Mouse (Mus musculus) liver, embryonic 11.5 days (tissue): Measurements from ENCODE around the gene Abcc5. TPM values are rescaled to one million over a fixed set of nuclear protein-coding genes. Genes with fewer than 3 reads are reported as not detected.

Source experiments
- ATAC-seq: fragments of 200-750 bp; cut with Nextera tagmentation; replicated peaks from 2 replicates; pipeline ENCODE4 v1.8.0; 2017; ENCODE audit warnings: moderate number of reproducible peaks, mild to moderate bottlenecking, moderate TSS enrichment, moderate library complexity; ENCODE audit not compliant: low FRiP score
- DNase-seq: peaks from one replicate; pipeline ENCODE4 v3.0.0-alpha.2; 2017; ENCODE audit warnings: low spot score
- H3K27ac ChIP-seq: fragments of 300-500 bp; sonication (generic); 2 replicates; pipeline ENCODE4 v1.5.1; 2014; ENCODE audit warnings: mild to moderate bottlenecking, low read depth, low read length, control low read depth
- H3K27me3 ChIP-seq: fragments of 300-500 bp; sonication (generic); replicated peaks from 2 replicates; pipeline ENCODE4 v1.6.1; 2014; ENCODE audit warnings: low read length, mixed read lengths; ENCODE audit not compliant: control insufficient read depth, insufficient read depth
- H3K36me3 ChIP-seq: fragments of 300-500 bp; sonication (generic); 2 replicates; pipeline ENCODE4 v1.6.1; 2014; ENCODE audit warnings: mild to moderate bottlenecking, low read length, moderate library complexity, mixed read lengths; ENCODE audit not compliant: control insufficient read depth, insufficient read depth
- H3K4me1 ChIP-seq: fragments of 300-500 bp; sonication (generic); replicated peaks from 2 replicates; pipeline ENCODE4 v1.6.1; 2014; ENCODE audit warnings: low read length, mixed read lengths; ENCODE audit not compliant: control insufficient read depth, insufficient read depth
- H3K4me2 ChIP-seq: fragments of 300-500 bp; sonication (generic); 2 replicates; pipeline ENCODE4 v1.6.1; 2014; ENCODE audit warnings: mild to moderate bottlenecking, control low read depth, moderate library complexity
- H3K4me3 ChIP-seq: fragments of 300-500 bp; sonication (generic); 2 replicates; pipeline ENCODE4 v1.5.1; 2014; ENCODE audit warnings: low read depth, low read length, control low read depth
- H3K9ac ChIP-seq: fragments of 300-500 bp; sonication (generic); 2 replicates; pipeline ENCODE4 v1.6.1; 2014; ENCODE audit warnings: low read depth, low read length, control low read depth
- H3K9me3 ChIP-seq: fragments of 300-500 bp; sonication (generic); 2 replicates; pipeline ENCODE4 v1.6.1; 2016; ENCODE audit warnings: low read length, inconsistent platforms, mixed read lengths; ENCODE audit not compliant: control insufficient read depth
- WGBS: fragments of 180-500 bp; shearing (Covaris S2); extraction: QIAGEN DNeasy Blood & Tissue Kit; methylation state at CpG from one replicate; pipeline ENCODE4 v1.1.7; 2014; 5-methylcytosine and 5-hydroxymethylcytosine counted together
- polyA plus RNA-seq: library from polyadenylated mRNA; unstranded; fragments of >200 nt; fragmentation: Nextera tagmentation; extraction: Ambion mirVana; gene quantifications from 2 replicates; pipeline ENCODE4 v1.2.1, GENCODE M21; 2014

Abcc5 gene
- polyA plus RNA-seq, 1 experiment from 2014 or later: 43.6 TPM

- DNase-seq (no peak), ATAC-seq (no peak)
- 56% methylated on average over 5 of the region's 5 CpGs for WGBS
- Histone ChIP-seq H3K9me3 (no peaks in the 10 kb centered on the region), H3K4me2 (no peak overlapping the region), H3K4me1 (no peaks in the 10 kb centered on the region), H3K4me3 (no peak overlapping the region), H3K27ac (no peak overlapping the region), H3K27me3 (no peaks in the 10 kb centered on the region), H3K9ac (no peak overlapping the region), H3K36me3 (0 out of 2 replicates have a peak, but pooled peaks cover 3% of the 10 kb centered on the region)
Measured at GRCm38 (mm10) chr16:20323907-20324306, 102.3 kb downstream of the Abcc5 start.

DNA sequence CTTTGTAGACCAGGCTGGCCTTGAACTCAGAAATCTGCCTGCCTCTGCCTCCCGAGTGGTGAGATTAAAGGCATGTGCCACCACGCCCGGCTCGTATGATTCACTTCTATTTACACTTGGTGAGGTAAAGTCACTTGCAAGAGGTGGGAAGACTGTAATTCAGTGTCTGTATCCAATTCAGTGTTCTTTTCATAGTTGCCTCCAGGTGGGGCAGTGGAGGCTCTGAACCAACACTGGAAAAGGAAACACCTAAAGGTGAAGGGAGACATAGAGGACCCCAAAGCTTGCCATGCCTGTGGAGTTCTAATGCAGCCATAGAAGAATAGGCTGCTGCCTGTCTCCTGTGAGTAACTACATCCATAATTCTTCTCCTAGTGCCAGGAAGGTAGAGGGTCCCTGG is 103.9 kb downstream of the Abcc5 start:
- H3K4me2 ChIP-seq: no peak overlapping the region
- ATAC-seq (no peak), DNase-seq (no peak)
- H3K27ac ChIP-seq: no peak overlapping the region
- WGBS: 83% methylated on average over 4 of the region's 4 CpGs
- H3K27me3 ChIP-seq: no peaks in the 10 kb centered on the region
- H3K4me3 ChIP-seq: no peak overlapping the region
- no peak overlapping the region for H3K9ac ChIP-seq
- no peaks in the 10 kb centered on the region for H3K36me3 ChIP-seq
- H3K4me1 ChIP-seq: no peaks in the 10 kb centered on the region
- no peaks in the 10 kb centered on the region for H3K9me3 ChIP-seq

DNA sequence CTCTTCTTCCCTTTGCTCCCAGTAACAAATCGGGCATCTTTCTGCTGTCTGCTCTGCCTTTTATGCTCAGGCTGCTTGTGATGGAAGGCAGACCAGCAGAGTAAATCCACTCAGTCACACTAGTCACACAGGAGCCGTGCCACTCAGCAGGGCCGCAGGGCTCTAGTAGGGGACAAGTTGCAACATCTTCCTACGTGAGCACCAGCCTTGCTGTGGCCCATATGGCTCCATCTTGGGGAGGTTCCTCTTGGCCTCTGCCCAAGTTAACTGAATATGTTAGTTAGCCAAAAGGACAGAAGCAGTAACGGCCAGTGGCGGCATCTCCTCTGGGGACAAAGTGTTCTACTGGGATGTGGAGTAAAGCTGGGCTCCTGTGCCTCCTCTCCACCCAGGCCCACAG is 109.4 kb downstream of the Abcc5 start:
- ATAC-seq (no peak), DNase-seq (no peak)
- 77% methylated on average over 6 of the region's 6 CpGs for WGBS
- Histone ChIP-seq H3K36me3 (no peaks in the 10 kb centered on the region), H3K9ac (no peak overlapping the region), H3K27ac (no peak overlapping the region), H3K4me1 (no peaks in the 10 kb centered on the region), H3K27me3 (no peaks in the 10 kb centered on the region), H3K4me3 (no peak overlapping the region), H3K4me2 (no peak overlapping the region), H3K9me3 (no peaks in the 10 kb centered on the region)

- no peak overlapping the region for H3K4me3 ChIP-seq
- no peaks in the 10 kb centered on the region for H3K36me3 ChIP-seq
- no peak overlapping the region for H3K9ac ChIP-seq
- H3K4me2 ChIP-seq: no peak overlapping the region
- no peaks in the 10 kb centered on the region for H3K27me3 ChIP-seq
- ATAC-seq (no peak), DNase-seq (no peak)
- 84% methylated on average over 4 of the region's 4 CpGs for WGBS
- H3K27ac ChIP-seq: no peak overlapping the region
- no peaks in the 10 kb centered on the region for H3K9me3 ChIP-seq
- H3K4me1 ChIP-seq: no peaks in the 10 kb centered on the region
Measured at GRCm38 (mm10) chr16:20315266-20315665, 110.9 kb downstream of the Abcc5 start.

- DNase-seq: no peak
- no peak overlapping the region for H3K9ac ChIP-seq
- no peaks in the 10 kb centered on the region for H3K36me3 ChIP-seq
- no peaks in the 10 kb centered on the region for H3K4me1 ChIP-seq
- no peak for ATAC-seq
- no peak overlapping the region for H3K4me3 ChIP-seq
- H3K4me2 ChIP-seq: no peak overlapping the region
- H3K27ac ChIP-seq: no peak overlapping the region
- WGBS: 58% methylated on average over 14 of the region's 14 CpGs
- H3K27me3 ChIP-seq: no peaks in the 10 kb centered on the region
- no peaks in the 10 kb centered on the region for H3K9me3 ChIP-seq
Measured at GRCm38 (mm10) chr16:20312272-20312671, 113.9 kb downstream of the Abcc5 start.

DNA sequence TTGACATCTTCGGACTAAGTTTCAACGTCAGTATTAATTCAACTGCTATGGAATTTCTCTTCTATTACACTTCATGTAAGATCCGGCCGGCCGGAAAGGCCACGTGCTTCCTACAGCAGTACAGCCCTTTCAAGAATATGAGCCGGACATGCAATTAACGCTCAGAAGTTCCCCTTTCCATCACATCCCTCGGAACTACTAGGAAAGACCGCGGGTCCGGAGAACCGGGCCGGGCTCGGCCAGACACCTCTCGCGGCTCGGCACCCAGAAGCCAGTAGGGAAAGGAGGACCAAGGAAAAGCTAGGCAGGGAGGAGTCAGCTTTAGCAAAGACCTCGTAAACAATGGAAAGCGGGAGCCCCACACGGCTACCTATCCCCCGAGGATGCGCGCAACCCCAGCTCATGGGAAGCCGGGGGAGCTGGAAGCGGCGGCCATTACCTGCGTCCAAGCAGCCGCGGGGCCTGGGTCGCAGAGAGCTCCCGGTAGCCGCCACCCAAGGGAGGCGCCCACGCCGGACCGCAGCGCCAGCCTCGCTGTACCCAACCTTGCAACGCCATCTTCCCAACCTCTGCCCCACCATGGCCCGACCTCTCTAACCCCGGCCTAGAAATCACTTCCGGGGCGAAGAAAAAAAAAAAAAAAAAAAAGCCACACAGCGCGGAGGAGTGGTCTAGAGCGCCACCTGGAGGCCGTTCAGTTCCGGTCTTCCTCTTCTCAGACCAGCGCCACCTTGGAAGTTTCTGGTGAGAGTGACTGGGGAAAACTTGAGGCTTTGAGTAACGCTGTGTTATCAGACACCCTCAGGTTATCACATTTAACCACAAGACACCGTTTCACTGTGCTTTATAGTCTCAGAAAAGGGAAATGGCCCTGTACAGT is 124.2 kb downstream of the Abcc5 start, which contains the start of gene Parl:
TSS of gene Parl (minus strand) at position 618 of the 880 bp plus-strand sequence.
- H3K9ac ChIP-seq: peak within 1 kb of the TSS; percentile 83
- H3K36me3 ChIP-seq: 0 out of 2 replicates have a peak, but pooled peaks cover 1% of the 10 kb centered on the region
- WGBS: under 1% methylated on average over 51 of the region's 52 CpGs
- DNase-seq (peak; percentile 84), ATAC-seq (peak; percentile 92)
- H3K4me3 ChIP-seq: peak within 1 kb of the TSS; percentile 82
- peak within 1 kb of the TSS; percentile 71 for H3K27ac ChIP-seq
- H3K4me1 ChIP-seq: peaks cover 17% of the 10 kb centered on the region
- H3K27me3 ChIP-seq: no peaks in the 10 kb centered on the region; the same call in 1 of the 2 replicates
- H3K9me3 ChIP-seq: no peaks in the 10 kb centered on the region
- peak within 1 kb of the TSS; percentile 87 for H3K4me2 ChIP-seq

GRCm38 (mm10) chr16:20300076-20300475 is 126.1 kb downstream of the Abcc5 start:
- no peak for ATAC-seq
- peak overlapping the region; percentile 87; the same call in 1 of the 2 replicates for H3K4me2 ChIP-seq

More at GRCm38 (mm10) chr16:20300076-20300475, 126.1 kb downstream of the Abcc5 start:
- Histone ChIP-seq H3K27me3 (no peaks in the 10 kb centered on the region; the same call in 1 of the 2 replicates), H3K27ac (no peak overlapping the region), H3K36me3 (peaks cover 5% of the 10 kb centered on the region; the same call in 1 of the 2 replicates), H3K4me1 (peaks cover 17% of the 10 kb centered on the region), H3K9ac (no peak overlapping the region), H3K9me3 (no peaks in the 10 kb centered on the region), H3K4me3 (no peak overlapping the region)
- 93% methylated on average over 2 of the region's 2 CpGs for WGBS
- DNase-seq: no peak
